Mouse (Mus musculus): Measurements from ENCODE around the gene Esyt3.

Esyt3 gene

GRCm38 (mm10) chr9:99357921-99358692, at the start of gene Esyt3:
TSS of gene Esyt3 (minus strand) at chr9:99358557.
- no peak for DNase-seq (ENCODE audit: low read depth, low spot score)

GRCm38 (mm10) chr9:99401288-99401974, 43.1 kb upstream of the Esyt3 start:
- DNase-seq (ENCODE audit: low read depth, low spot score): no peak

GRCm38 (mm10) chr9:99400781-99401180, 42.4 kb upstream of the Esyt3 start:
- peak; percentile 51 for DNase-seq (ENCODE audit: low read depth, low spot score)

GRCm38 (mm10) chr9:99397056-99397815, 38.9 kb upstream of the Esyt3 start:
- no peak for DNase-seq (ENCODE audit: low read depth, low spot score)

GRCm38 (mm10) chr9:99394366-99394765, 36.0 kb upstream of the Esyt3 start:
- no peak for DNase-seq (ENCODE audit: low read depth, low spot score)

- DNase-seq (ENCODE audit: low read depth, low spot score): no peak
These were observed 34.8 kb upstream of the Esyt3 start for GRCm38 (mm10) chr9:99393146-99393545.

- no peak for DNase-seq (ENCODE audit: low read depth, low spot score)
These were observed 33.2 kb upstream of the Esyt3 start for GRCm38 (mm10) chr9:99391557-99391956.

GRCm38 (mm10) chr9:99390716-99391115, 32.4 kb upstream of the Esyt3 start:
- no peak for DNase-seq (ENCODE audit: low read depth, low spot score)

GRCm38 (mm10) chr9:99390201-99390600, 31.8 kb upstream of the Esyt3 start:
- DNase-seq (ENCODE audit: low read depth, low spot score): no peak

- DNase-seq (ENCODE audit: low read depth, low spot score): no peak
These were observed 31.1 kb upstream of the Esyt3 start for GRCm38 (mm10) chr9:99389506-99389905.

- peak; percentile 79 for DNase-seq (ENCODE audit: low read depth, low spot score)
These were observed 30.5 kb upstream of the Esyt3 start for GRCm38 (mm10) chr9:99388856-99389255.

GRCm38 (mm10) chr9:99388078-99388477, 29.7 kb upstream of the Esyt3 start:
- DNase-seq (ENCODE audit: low read depth, low spot score): no peak

- DNase-seq (ENCODE audit: low read depth, low spot score): no peak
These were observed 24.2 kb upstream of the Esyt3 start for GRCm38 (mm10) chr9:99382556-99382955.

- peak; percentile 67 for DNase-seq (ENCODE audit: low read depth, low spot score)
These were observed 20.8 kb upstream of the Esyt3 start for GRCm38 (mm10) chr9:99379194-99379593.

- DNase-seq (ENCODE audit: low read depth, low spot score): peak; percentile 76
These were observed 18.4 kb upstream of the Esyt3 start for GRCm38 (mm10) chr9:99376591-99377418.

GRCm38 (mm10) chr9:99368431-99368830, 10.1 kb upstream of the Esyt3 start:
- no peak for DNase-seq (ENCODE audit: low read depth, low spot score)

GRCm38 (mm10) chr9:99365906-99366305, 7.5 kb upstream of the Esyt3 start:
- DNase-seq (ENCODE audit: low read depth, low spot score): peak; percentile 78

GRCm38 (mm10) chr9:99363076-99363475, 4.7 kb upstream of the Esyt3 start:
- no peak for DNase-seq (ENCODE audit: low read depth, low spot score)

GRCm38 (mm10) chr9:99361946-99362345, 3.6 kb upstream of the Esyt3 start:
- DNase-seq (ENCODE audit: low read depth, low spot score): peak; percentile 69

- no peak for DNase-seq (ENCODE audit: low read depth, low spot score)
These were observed 655 bp upstream of the Esyt3 start for GRCm38 (mm10) chr9:99359012-99359411.

- no peak for DNase-seq (ENCODE audit: low read depth, low spot score)
These were observed 816 bp downstream of the Esyt3 start for GRCm38 (mm10) chr9:99357561-99357920.
